Mouse (Mus musculus): ENCODE data around the gene Coch.

DNA sequence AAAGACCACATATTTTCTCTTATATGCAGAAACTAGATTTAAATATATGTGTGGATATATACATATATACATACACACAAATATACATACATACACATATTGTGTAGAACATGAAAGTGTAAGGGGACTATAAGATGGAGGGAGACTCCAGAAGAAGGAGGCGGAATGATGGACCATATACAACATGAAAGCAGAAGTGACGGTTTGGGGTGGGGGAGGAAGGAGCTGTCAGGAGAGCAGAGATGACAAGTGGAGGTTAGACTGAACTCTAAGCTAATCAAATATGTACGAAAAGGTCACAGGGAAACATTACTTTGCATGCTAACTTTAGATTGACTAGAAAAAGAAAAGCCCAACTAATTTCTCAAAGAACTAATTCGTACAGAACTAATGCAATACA, 20.5 kb upstream of the Coch start:
- TF ChIP-seq GATA1 (IDR thresholded peaks at IDR 0.05; ENCODE audit: borderline replicate concordance, low read length): no peak
- TF ChIP-seq FLI1 (IDR thresholded peaks at IDR 0.05; ENCODE audit: low read length): no peak
